Mouse (Mus musculus) limb, embryonic 14.5 days (tissue): ENCODE measurements at regions not wholly inside any gene's neighbourhood (a gene's known extent, or its start where the extent isn't known, plus 50 kb on each side); places are given as distances from the start of the nearest gene placed in this dataset.

Experiments used
- ATAC-seq: fragments of 200-750 bp; cut with Nextera tagmentation; 2 replicates; pipeline ENCODE4 v1.8.0; 2017; ENCODE audit warnings: low read depth, moderate number of reproducible peaks, moderate TSS enrichment; ENCODE audit not compliant: low FRiP score
- DNase-seq: peaks from one replicate; pipeline ENCODE4 v3.0.0-alpha.2; 2015; ENCODE audit warnings: low spot score
- H3K27ac ChIP-seq: fragments of 300-500 bp; sonication (generic); replicated peaks from 2 replicates; pipeline ENCODE4 v1.5.1; 2014; ENCODE audit warnings: low read depth, mild to moderate bottlenecking, low read length, moderate library complexity, mixed read lengths
- H3K27me3 ChIP-seq: fragments of 300-500 bp; sonication (generic); 2 replicates; pipeline ENCODE4 v1.6.1; 2014; ENCODE audit warnings: low read length, mixed read lengths; ENCODE audit not compliant: control insufficient read depth, insufficient read depth
- H3K36me3 ChIP-seq: fragments of 300-500 bp; sonication (generic); 2 replicates; pipeline ENCODE4 v1.6.1; 2014; ENCODE audit warnings: mild to moderate bottlenecking, low read length, moderate library complexity, mixed read lengths; ENCODE audit not compliant: control insufficient read depth, insufficient read depth
- H3K4me1 ChIP-seq: fragments of 300-500 bp; sonication (generic); 2 replicates; pipeline ENCODE4 v1.6.1; 2014; ENCODE audit warnings: antibody characterized with exemption, low read length, mixed read lengths; ENCODE audit not compliant: control insufficient read depth, insufficient read depth
- H3K4me2 ChIP-seq: fragments of 300-500 bp; sonication (generic); replicated peaks from 2 replicates; pipeline ENCODE4 v1.6.1; 2014; ENCODE audit warnings: low read depth, mild to moderate bottlenecking, low read length, moderate library complexity; ENCODE audit not compliant: severe bottlenecking
- H3K4me3 ChIP-seq: fragments of 300-500 bp; sonication (generic); replicated peaks from 2 replicates; pipeline ENCODE4 v1.5.1; 2014; ENCODE audit warnings: low read length
- H3K9ac ChIP-seq: fragments of 300-500 bp; sonication (generic); 2 replicates; pipeline ENCODE4 v1.6.1; 2014; ENCODE audit warnings: mild to moderate bottlenecking, low read depth, low read length, moderate library complexity; ENCODE audit not compliant: severe bottlenecking
- H3K9me3 ChIP-seq: fragments of 300-500 bp; sonication (generic); 2 replicates; pipeline ENCODE4 v1.6.1; 2016; ENCODE audit warnings: low read length; ENCODE audit not compliant: control insufficient read depth
- POLR2A ChIP-seq: fragments of 200-500 bp; IDR thresholded peaks from 2 replicates; pipeline ENCODE4 v1.8.0; 2012; ENCODE audit warnings: inconsistent platforms, mild to moderate bottlenecking, moderate library complexity, borderline replicate concordance; ENCODE audit not compliant: insufficient read depth, insufficient read length; ENCODE audit errors: extremely low read depth
- WGBS: fragments of 180-500 bp; shearing (Covaris S2); extraction: QIAGEN DNeasy Blood & Tissue Kit; methylation state at CpG from one replicate; pipeline ENCODE4 v1.1.7; 2014; 5-methylcytosine and 5-hydroxymethylcytosine counted together

DNA sequence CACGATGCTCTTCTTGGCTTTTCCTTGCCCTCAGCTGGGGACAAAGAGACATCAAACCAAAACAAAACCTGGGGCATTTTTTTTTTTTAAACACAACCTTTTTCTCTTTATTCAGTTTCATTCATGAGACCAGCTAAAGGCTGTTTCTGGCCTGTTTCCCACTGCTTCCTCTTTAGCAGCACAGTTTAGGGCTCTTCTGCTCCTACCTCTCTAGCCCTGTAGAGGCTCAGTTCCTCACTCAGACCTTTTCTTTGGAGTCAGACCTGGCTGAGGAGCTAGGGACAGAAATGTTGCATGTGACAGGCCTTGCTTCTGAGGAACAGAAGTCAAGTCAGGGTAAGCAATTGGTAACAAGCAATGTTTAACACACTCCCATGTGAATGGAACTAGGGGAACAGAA is 198.1 kb upstream of the Jun start:
- Histone ChIP-seq H3K4me2 (no peak overlapping the region), H3K36me3 (no peaks in the 10 kb centered on the region), H3K4me3 (no peak overlapping the region), H3K9ac (no peak overlapping the region), H3K27ac (no peak overlapping the region), H3K9me3 (no peaks in the 10 kb centered on the region), H3K27me3 (no peaks in the 10 kb centered on the region), H3K4me1 (peaks cover 10% of the 10 kb centered on the region)
- no peak for DNase-seq
- TF ChIP-seq POLR2A: no peak
- WGBS: 66% methylated on average over 1 of the region's 1 CpGs
- ATAC-seq: no peak

DNA sequence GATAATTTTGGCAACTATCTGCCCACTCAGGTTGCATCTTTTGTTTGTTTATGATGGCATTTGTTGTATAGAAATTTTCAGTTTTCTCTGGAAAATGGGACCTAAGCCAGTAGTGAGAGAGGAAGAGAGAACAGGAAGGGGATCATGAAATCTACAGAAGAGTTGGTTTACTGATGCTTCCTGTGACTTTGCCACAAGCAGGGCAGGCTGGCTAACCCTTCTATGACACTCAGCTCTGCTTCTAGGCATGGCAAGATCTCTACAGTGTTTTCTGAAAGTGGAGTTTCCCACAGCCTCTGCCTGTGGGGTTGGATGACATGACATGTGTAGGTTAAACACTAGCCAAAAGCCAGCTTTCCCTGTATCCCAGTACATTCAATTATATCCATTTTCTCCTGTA is 217.7 kb upstream of the Jun start:
- Histone ChIP-seq H3K4me2 (no peak overlapping the region), H3K9ac (no peak overlapping the region), H3K27ac (no peak overlapping the region), H3K36me3 (no peaks in the 10 kb centered on the region), H3K9me3 (no peaks in the 10 kb centered on the region), H3K4me1 (no peaks in the 10 kb centered on the region), H3K4me3 (no peak overlapping the region), H3K27me3 (no peaks in the 10 kb centered on the region)
- no peak for ATAC-seq
- TF ChIP-seq POLR2A: no peak
- no peak for DNase-seq

DNA sequence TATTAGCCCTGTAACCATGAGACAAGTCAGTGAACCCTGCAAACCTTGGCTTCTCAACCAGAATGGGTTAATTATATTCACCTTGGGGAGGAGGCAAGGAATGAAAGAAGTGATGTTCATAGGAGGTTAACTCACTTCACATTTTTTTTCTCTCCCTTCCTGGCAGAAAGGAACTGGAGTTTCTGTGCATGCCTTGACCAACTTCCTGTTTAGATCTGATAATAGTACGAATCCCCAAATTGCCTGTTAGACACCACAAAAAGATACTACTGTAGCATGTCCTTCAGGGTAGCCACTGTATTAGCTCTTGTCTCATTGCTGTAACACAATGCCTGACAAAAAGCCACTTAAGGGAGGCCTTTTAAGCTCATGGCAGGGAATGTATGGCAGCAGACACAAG is 218.4 kb upstream of the Jun start:
- 87% methylated on average over 1 of the region's 1 CpGs for WGBS
- H3K4me2 ChIP-seq: no peak overlapping the region
- H3K36me3 ChIP-seq: no peaks in the 10 kb centered on the region
- H3K27me3 ChIP-seq: no peaks in the 10 kb centered on the region
- no peaks in the 10 kb centered on the region for H3K9me3 ChIP-seq
- H3K9ac ChIP-seq: no peak overlapping the region
- ATAC-seq (no peak), DNase-seq (no peak)
- no peak overlapping the region for H3K27ac ChIP-seq
- no peak overlapping the region for H3K4me3 ChIP-seq
- TF ChIP-seq POLR2A: no peak
- H3K4me1 ChIP-seq: no peaks in the 10 kb centered on the region

DNA sequence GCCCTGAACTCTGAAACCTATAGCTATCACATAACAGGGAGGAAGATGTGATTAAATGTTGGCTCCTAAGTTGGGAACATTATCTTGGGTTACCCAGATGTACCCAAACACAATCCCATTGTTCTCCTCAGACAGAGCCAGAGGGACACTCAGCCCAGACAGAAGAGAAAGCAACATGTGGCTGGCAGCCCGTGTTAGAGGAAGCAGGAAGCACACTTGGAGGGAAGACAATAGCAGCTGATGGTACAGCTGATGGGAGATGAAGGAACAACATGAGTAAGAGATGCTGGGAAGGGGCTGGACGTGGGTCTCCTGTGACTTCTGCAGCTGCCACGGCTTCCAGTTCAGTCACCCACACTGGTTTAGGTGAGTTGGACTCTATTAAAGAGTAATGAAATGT is 224.2 kb upstream of the Jun start:
- no peak for TF ChIP-seq POLR2A
- Histone ChIP-seq H3K27ac (no peak overlapping the region), H3K4me2 (no peak overlapping the region), H3K9ac (no peak overlapping the region), H3K4me3 (no peak overlapping the region), H3K4me1 (peaks cover 17% of the 10 kb centered on the region), H3K27me3 (no peaks in the 10 kb centered on the region), H3K9me3 (no peaks in the 10 kb centered on the region), H3K36me3 (no peaks in the 10 kb centered on the region)
- ATAC-seq: no peak
- 65% methylated on average over 3 of the region's 3 CpGs for WGBS
- no peak for DNase-seq

DNA sequence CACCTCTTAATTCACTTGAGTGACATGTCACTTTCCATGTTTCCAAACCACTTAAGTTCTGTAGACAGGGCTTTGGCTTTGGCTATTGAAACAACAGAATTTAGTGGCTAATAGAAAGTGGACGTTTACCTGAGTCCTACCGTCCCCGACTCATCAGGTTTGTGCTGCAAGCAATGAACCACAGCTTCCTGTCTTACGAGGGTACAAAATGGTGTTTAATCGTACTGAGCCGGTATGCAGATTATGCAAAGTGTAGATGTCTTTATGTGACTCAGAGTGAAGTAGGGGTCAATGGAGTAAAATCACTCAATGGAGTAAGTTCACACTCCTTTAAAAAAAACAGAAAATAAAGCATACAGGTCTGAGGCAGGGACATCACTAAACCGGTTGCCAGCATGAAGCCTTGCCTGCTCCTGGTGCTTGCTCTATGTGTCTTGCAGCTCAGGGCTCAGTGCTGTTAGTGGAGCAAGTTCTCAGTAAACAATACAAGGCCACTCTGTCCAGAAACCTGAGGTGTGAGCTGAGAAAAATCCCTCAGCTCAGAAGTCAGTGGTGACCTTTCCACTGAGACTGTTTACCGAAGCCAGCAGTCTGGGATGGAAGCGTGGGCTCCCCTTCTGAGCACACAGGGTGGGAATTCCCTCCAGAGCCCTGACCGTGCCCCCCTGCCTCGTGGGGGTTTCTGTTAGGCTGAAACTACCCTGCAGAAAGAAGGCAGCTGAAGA is 226.1 kb upstream of the Jun start:
- Histone ChIP-seq H3K4me3 (no peak overlapping the region), H3K4me1 (peaks cover 24% of the 10 kb centered on the region), H3K4me2 (peak overlapping the region; percentile 33), H3K9me3 (no peaks in the 10 kb centered on the region), H3K36me3 (no peaks in the 10 kb centered on the region), H3K9ac (peak overlapping the region; percentile 40), H3K27ac (peak overlapping the region; percentile 77), H3K27me3 (no peaks in the 10 kb centered on the region)
- WGBS: 32% methylated on average over 11 of the region's 11 CpGs
- TF ChIP-seq POLR2A: no peak
- DNase-seq: no peak
- peak; percentile 30; the same call in 1 of the 2 replicates for ATAC-seq
